Mouse (Mus musculus) MEL (cell line): ENCODE data around the gene C2cd4a.
A peak's percentile ranks its signal among the peaks of the same experiment; 100 is the strongest.

Source experiments
- CTCF ChIP-seq, 3 experiments: IDR thresholded peaks in 2 of 3; conservative IDR thresholded peaks in 1 of 3; 2 replicates each; pipeline ENCODE4 v1.5.1; 2011 to 2012; ENCODE audit warnings: low read length in 3 of 3, low read depth in 2 of 3, mild to moderate bottlenecking in 2 of 3, improper control_type of control experiment in 1 of 3, inconsistent platforms in 1 of 3, mixed read lengths in 1 of 3, moderate library complexity in 1 of 3; ENCODE audit not compliant: control insufficient read depth in 1 of 3, insufficient read depth in 1 of 3, poor library complexity in 1 of 3, severe bottlenecking in 1 of 3
- E2F4 ChIP-seq: IDR thresholded peaks from 2 replicates; pipeline ENCODE4 v1.6.1; 2011; ENCODE audit warnings: low read depth, low read length, improper control_type of control experiment, borderline replicate concordance
- GABPA ChIP-seq: IDR thresholded peaks from 2 replicates; pipeline ENCODE4 v1.6.1; 2012; ENCODE audit warnings: low read depth, mild to moderate bottlenecking, inconsistent platforms, low read length, improper control_type of control experiment, moderate library complexity
- KAT2A ChIP-seq: conservative IDR thresholded peaks from 2 replicates; pipeline ENCODE4 v1.6.1; 2012; ENCODE audit warnings: low read depth, low read length, improper control_type of control experiment, inconsistent platforms
- POLR2A ChIP-seq, 2 experiments: IDR thresholded peaks; 2 replicates each; pipeline ENCODE4 v1.6.1; 2011 to 2012; ENCODE audit warnings: low read length in 2 of 2, mild to moderate bottlenecking in 2 of 2, control low read depth in 1 of 2, improper control_type of control experiment in 1 of 2, low read depth in 1 of 2, moderate library complexity in 1 of 2; ENCODE audit not compliant: control insufficient read depth in 1 of 2, insufficient read depth in 1 of 2, poor library complexity in 1 of 2
- TAL1 ChIP-seq: IDR thresholded peaks from 2 replicates; pipeline ENCODE4 v1.6.1; 2012; ENCODE audit warnings: mild to moderate bottlenecking, inconsistent platforms, low read length, moderate library complexity, mixed read lengths
- TBP ChIP-seq: IDR thresholded peaks from 2 replicates; pipeline ENCODE4 v1.8.0; 2011; ENCODE audit warnings: low read depth, low read length, improper control_type of control experiment
- TCF12 ChIP-seq: IDR thresholded peaks from 2 replicates; pipeline ENCODE4 v1.6.1; 2014; ENCODE audit warnings: low read depth, mild to moderate bottlenecking, inconsistent platforms, low read length, improper control_type of control experiment, moderate library complexity
- ZMIZ1 ChIP-seq: IDR thresholded peaks from 2 replicates; pipeline ENCODE4 v1.6.1; 2012; ENCODE audit warnings: low read depth, mild to moderate bottlenecking, inconsistent platforms, low read length, improper control_type of control experiment, moderate library complexity
- ZNF384 ChIP-seq: IDR thresholded peaks from 2 replicates; pipeline ENCODE4 v1.6.1; 2012; ENCODE audit warnings: low read depth, mild to moderate bottlenecking, inconsistent platforms, low read length, improper control_type of control experiment

DNA sequence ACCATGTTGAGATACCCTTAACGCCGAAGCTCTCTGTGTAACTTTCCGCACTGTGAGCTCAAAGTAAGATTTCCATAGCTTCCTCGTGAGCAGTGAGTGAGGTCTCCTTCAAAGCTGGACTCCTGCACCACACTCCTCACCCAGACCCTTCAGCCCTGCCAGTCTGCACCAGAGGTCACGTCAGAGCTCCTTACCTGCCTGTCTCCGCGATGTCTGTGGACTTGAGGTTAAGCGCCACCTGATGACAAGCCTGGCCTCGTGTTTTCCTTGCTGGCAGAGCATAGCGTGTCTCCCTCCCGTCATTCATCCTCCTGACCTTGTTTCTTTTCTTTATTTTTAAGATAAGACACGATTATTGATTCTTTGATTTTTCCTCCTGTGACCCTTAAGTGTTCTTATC lies 17.3 kb upstream of the C2cd4a start:
- TF ChIP-seq TBP (no peak), E2F4 (no peak), CTCF (IDR thresholded peaks at IDR 0.05 in 2 of 3, conservative IDR thresholded peaks at IDR 0.05 in 1 of 3; ENCODE audit: control insufficient read depth in 1 of 3, insufficient read depth in 1 of 3, low read depth in 2 of 3, low read length in 3 of 3, poor library complexity in 1 of 3, severe bottlenecking in 1 of 3) (0 out of 6 replicates have a peak, but pooled peaks of 1 of the 3 experiments have one; percentile 3), POLR2A (IDR thresholded peaks at IDR 0.05; ENCODE audit: control insufficient read depth in 1 of 2, insufficient read depth in 1 of 2, low read depth in 1 of 2, low read length in 2 of 2, poor library complexity in 1 of 2) (no peak), ZNF384 (no peak), GABPA (no peak), TCF12 (no peak), ZMIZ1 (no peak), TAL1 (no peak), KAT2A (no peak)
